Mouse (Mus musculus): ENCODE measurements around the gene Spata2. TPM values are rescaled to one million over a fixed set of nuclear protein-coding genes. Genes with fewer than 3 reads are reported as not detected.

Gene Spata2
- polyA plus RNA-seq (2012; fragmentation: generic; extraction: Trizol) = 30.5 TPM

- Histone ChIP-seq H3K79me2 (ENCODE audit: control insufficient read depth, insufficient read depth) (peaks cover 45% of the 10 kb centered on the region), H3K4me3 (peak within 1 kb of the TSS; percentile 95), H3K27me3 (ENCODE audit: control insufficient read depth, insufficient read depth, insufficient read length) (no peaks in the 10 kb centered on the region), H3K4me2 (ENCODE audit: low read depth) (peak within 1 kb of the TSS; percentile 95), H3K36me3 (ENCODE audit: control insufficient read depth, insufficient read depth) (no peaks in the 10 kb centered on the region), H3ac (ENCODE audit: control insufficient read depth, insufficient read length) (peak within 1 kb of the TSS; percentile 90)
- TF ChIP-seq E2F4 (IDR thresholded peaks at IDR 0.05; ENCODE audit: insufficient read depth) = no peak
- peak; percentile 88 for TF ChIP-seq POLR2A (IDR thresholded peaks at IDR 0.05; ENCODE audit: insufficient read length, low read depth)
- peak; percentile 70 for TF ChIP-seq POLR2AphosphoS2 (IDR thresholded peaks at IDR 0.05; ENCODE audit: insufficient read length, low read depth)
Measured at GRCm38 (mm10) chr2:167492713-167493636, at the start of gene Spata2. TSS of gene Spata2 (minus strand) at chr2:167492887.

DNA sequence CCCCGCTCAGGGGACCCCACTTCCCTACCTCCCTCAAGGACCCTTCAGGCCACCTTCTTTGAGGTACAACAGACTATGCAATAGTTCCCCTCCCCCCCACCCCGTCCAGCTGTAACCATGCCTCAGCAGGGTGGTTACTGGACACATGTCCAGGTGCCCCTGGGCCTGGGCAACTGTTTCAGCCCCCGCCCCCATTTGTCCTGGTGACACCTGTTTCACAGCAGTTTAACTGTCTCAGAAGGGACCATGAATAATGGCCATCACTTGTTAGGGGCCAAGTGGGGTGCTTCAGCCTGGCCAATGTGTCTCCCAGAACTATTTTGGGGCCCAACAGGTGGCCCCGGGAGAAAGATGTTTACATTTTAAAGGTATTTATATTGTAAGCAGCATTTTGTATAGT is 49.7 kb upstream of the Spata2 start:
- no peaks in the 10 kb centered on the region for H3K27me3 ChIP-seq (ENCODE audit: control insufficient read depth, insufficient read depth, insufficient read length)
- H3ac ChIP-seq (ENCODE audit: control insufficient read depth, insufficient read length) = no peak overlapping the region
- peak overlapping the region; percentile 98 for H3K4me2 ChIP-seq (ENCODE audit: low read depth)
- H3K36me3 ChIP-seq (ENCODE audit: control insufficient read depth, insufficient read depth) = no peaks in the 10 kb centered on the region
- H3K4me3 ChIP-seq = peak overlapping the region; percentile 59
- peaks cover 33% of the 10 kb centered on the region for H3K79me2 ChIP-seq (ENCODE audit: control insufficient read depth, insufficient read depth)
- TF ChIP-seq CEBPB (IDR thresholded peaks at IDR 0.05; ENCODE audit: insufficient read depth, poor library complexity, severe bottlenecking) (no peak), MYOD1 (IDR thresholded peaks at IDR 0.05; ENCODE audit: control insufficient read depth in 1 of 3, insufficient read length in 2 of 3, low read depth in 2 of 3) (peak; percentile 20 to 88 (median 63)), E2F4 (IDR thresholded peaks at IDR 0.05; ENCODE audit: insufficient read depth) (no peak), USF1 (IDR thresholded peaks at IDR 0.05; ENCODE audit: low read depth) (no peak), REST (IDR thresholded peaks at IDR 0.05; ENCODE audit: insufficient read depth, insufficient read length) (no peak), TCF3 (IDR thresholded peaks at IDR 0.05; ENCODE audit: insufficient read length, low read depth) (peak; percentile 44), TCF12 (IDR thresholded peaks at IDR 0.05; ENCODE audit: insufficient read depth, poor library complexity, severe bottlenecking) (peak; percentile 90), MYOG (IDR thresholded peaks at IDR 0.05; ENCODE audit: control insufficient read depth in 1 of 3, insufficient read depth in 1 of 3, insufficient read length in 2 of 3, low read depth in 2 of 3) (peak in 2 of 3 experiments; percentile 78 to 94), POLR2A (IDR thresholded peaks at IDR 0.05; ENCODE audit: insufficient read length, low read depth) (no peak), POLR2AphosphoS2 (IDR thresholded peaks at IDR 0.05; ENCODE audit: insufficient read length, low read depth) (no peak), SRF (IDR thresholded peaks at IDR 0.05; ENCODE audit: control insufficient read depth, insufficient read length, low read depth) (no peak), MAX (IDR thresholded peaks at IDR 0.05; ENCODE audit: low read depth) (no peak)

DNA sequence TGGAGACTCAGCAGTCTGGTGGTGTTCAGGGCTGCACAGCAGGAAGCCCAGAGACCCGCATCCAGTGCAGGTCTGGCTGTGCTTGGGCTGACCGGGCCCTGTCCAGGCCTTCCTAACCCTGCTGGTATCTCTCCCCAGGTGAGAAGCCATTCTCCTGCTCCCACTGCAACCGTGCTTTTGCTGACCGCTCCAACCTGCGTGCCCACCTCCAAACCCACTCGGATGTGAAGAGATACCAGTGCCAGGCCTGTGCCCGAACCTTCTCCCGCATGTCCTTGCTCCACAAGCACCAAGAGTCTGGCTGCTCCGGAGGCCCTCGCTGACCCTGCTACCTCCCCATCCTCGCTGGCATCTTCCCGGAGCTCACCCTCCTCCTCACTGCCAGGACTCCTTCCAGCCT is 49.1 kb upstream of the Spata2 start:
- Histone ChIP-seq H3K79me2 (ENCODE audit: control insufficient read depth, insufficient read depth) (peaks cover 33% of the 10 kb centered on the region), H3ac (ENCODE audit: control insufficient read depth, insufficient read length) (no peak overlapping the region), H3K27me3 (ENCODE audit: control insufficient read depth, insufficient read depth, insufficient read length) (no peaks in the 10 kb centered on the region), H3K4me3 (peak overlapping the region; percentile 59), H3K36me3 (ENCODE audit: control insufficient read depth, insufficient read depth) (no peaks in the 10 kb centered on the region), H3K4me2 (ENCODE audit: low read depth) (peak overlapping the region; percentile 98)
- no peak for TF ChIP-seq SRF (IDR thresholded peaks at IDR 0.05; ENCODE audit: control insufficient read depth, insufficient read length, low read depth)
- no peak for TF ChIP-seq MYOG (IDR thresholded peaks at IDR 0.05; ENCODE audit: control insufficient read depth in 1 of 3, insufficient read depth in 1 of 3, insufficient read length in 2 of 3, low read depth in 2 of 3)
- no peak for TF ChIP-seq USF1 (IDR thresholded peaks at IDR 0.05; ENCODE audit: low read depth)

GRCm38 (mm10) chr2:167541324-167541723 is 48.6 kb upstream of the Spata2 start:
- TF ChIP-seq MYOD1 (IDR thresholded peaks at IDR 0.05; ENCODE audit: control insufficient read depth in 1 of 3, insufficient read length in 2 of 3, low read depth in 2 of 3) = no peak
- no peak for TF ChIP-seq USF1 (IDR thresholded peaks at IDR 0.05; ENCODE audit: low read depth)
- no peak for TF ChIP-seq TCF3 (IDR thresholded peaks at IDR 0.05; ENCODE audit: insufficient read length, low read depth)
- no peak for TF ChIP-seq MYOG (IDR thresholded peaks at IDR 0.05; ENCODE audit: control insufficient read depth in 1 of 3, insufficient read depth in 1 of 3, insufficient read length in 2 of 3, low read depth in 2 of 3)
- TF ChIP-seq POLR2A (IDR thresholded peaks at IDR 0.05; ENCODE audit: insufficient read length, low read depth) = no peak
- TF ChIP-seq MAX (IDR thresholded peaks at IDR 0.05; ENCODE audit: low read depth) = no peak
- TF ChIP-seq SRF (IDR thresholded peaks at IDR 0.05; ENCODE audit: control insufficient read depth, insufficient read length, low read depth) = no peak
- TF ChIP-seq CEBPB (IDR thresholded peaks at IDR 0.05; ENCODE audit: insufficient read depth, poor library complexity, severe bottlenecking) = no peak
- Histone ChIP-seq H3ac (ENCODE audit: control insufficient read depth, insufficient read length) (no peak overlapping the region), H3K79me2 (ENCODE audit: control insufficient read depth, insufficient read depth) (peaks cover 33% of the 10 kb centered on the region), H3K4me3 (peak overlapping the region; percentile 59), H3K4me2 (ENCODE audit: low read depth) (peak overlapping the region; percentile 98), H3K27me3 (ENCODE audit: control insufficient read depth, insufficient read depth, insufficient read length) (no peaks in the 10 kb centered on the region), H3K36me3 (ENCODE audit: control insufficient read depth, insufficient read depth) (no peaks in the 10 kb centered on the region)

- TF ChIP-seq REST (IDR thresholded peaks at IDR 0.05; ENCODE audit: insufficient read depth, insufficient read length) = no peak
- TF ChIP-seq MYOG (IDR thresholded peaks at IDR 0.05; ENCODE audit: control insufficient read depth in 1 of 3, insufficient read depth in 1 of 3, insufficient read length in 2 of 3, low read depth in 2 of 3) = peak in 1 of 3 experiments; percentile 24
Measured at GRCm38 (mm10) chr2:167540477-167541110, 47.9 kb upstream of the Spata2 start.

More at GRCm38 (mm10) chr2:167540477-167541110, 47.9 kb upstream of the Spata2 start:
- H3K4me3 ChIP-seq = peak overlapping the region; percentile 59
- peak overlapping the region; percentile 10 for H3ac ChIP-seq (ENCODE audit: control insufficient read depth, insufficient read length)
- peak overlapping the region; percentile 98 for H3K4me2 ChIP-seq (ENCODE audit: low read depth)
- H3K36me3 ChIP-seq (ENCODE audit: control insufficient read depth, insufficient read depth) = no peaks in the 10 kb centered on the region
- H3K79me2 ChIP-seq (ENCODE audit: control insufficient read depth, insufficient read depth) = peaks cover 33% of the 10 kb centered on the region
- H3K27me3 ChIP-seq (ENCODE audit: control insufficient read depth, insufficient read depth, insufficient read length) = no peaks in the 10 kb centered on the region
